Mouse (Mus musculus) 3T3-L1 (cell line): ENCODE results near the gene Gjb5.

Experiments used
- DNase-seq: peaks from one replicate; pipeline ENCODE4 v3.0.0-alpha.2; 2015; ENCODE audit warnings: low read depth, low spot score

Gjb5 gene

DNA sequence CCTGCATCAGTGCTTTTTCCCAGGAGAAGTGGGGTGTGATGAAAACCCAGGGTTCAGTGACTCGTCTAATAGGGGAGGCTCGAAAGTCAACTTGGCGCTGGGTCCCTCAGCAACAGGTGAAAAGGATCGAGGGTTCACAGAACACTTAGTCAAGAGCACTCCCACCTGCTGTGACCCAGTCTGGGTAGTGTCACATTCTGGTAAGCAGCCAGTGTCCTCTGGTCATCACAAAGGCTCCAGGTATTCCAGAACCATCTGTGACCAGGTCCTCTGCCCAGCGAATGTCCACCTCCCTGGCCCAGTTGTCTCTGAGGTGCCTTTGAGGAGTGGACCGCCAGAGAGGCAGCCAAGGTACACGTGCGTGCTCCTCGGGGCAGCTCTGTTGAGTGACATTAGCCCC, 46.4 kb downstream of the Gjb5 start:
- no peak for DNase-seq

- DNase-seq, result no peak
These were observed 51.1 kb downstream of the Gjb5 start for GRCm38 (mm10) chr4:127306915-127307314.
